Mouse (Mus musculus) embryonic fibroblast, embryonic 13.5 days (primary cell): ENCODE measurements at regions not wholly inside any gene's neighbourhood (a gene's known extent, or its start where the extent isn't known, plus 50 kb on each side); places are given as distances from the start of the nearest gene placed in this dataset.

Experiments used
- CTCF ChIP-seq: IDR thresholded peaks from 2 replicates; pipeline ENCODE4 v1.5.1; 2011; ENCODE audit warnings: mild to moderate bottlenecking, control low read depth, low read length, moderate library complexity, borderline replicate concordance; ENCODE audit not compliant: insufficient read depth
- POLR2A ChIP-seq: IDR thresholded peaks from 2 replicates; pipeline ENCODE4 v1.6.1; 2011; ENCODE audit warnings: low read depth, mild to moderate bottlenecking, control low read depth, low read length, moderate library complexity

DNA sequence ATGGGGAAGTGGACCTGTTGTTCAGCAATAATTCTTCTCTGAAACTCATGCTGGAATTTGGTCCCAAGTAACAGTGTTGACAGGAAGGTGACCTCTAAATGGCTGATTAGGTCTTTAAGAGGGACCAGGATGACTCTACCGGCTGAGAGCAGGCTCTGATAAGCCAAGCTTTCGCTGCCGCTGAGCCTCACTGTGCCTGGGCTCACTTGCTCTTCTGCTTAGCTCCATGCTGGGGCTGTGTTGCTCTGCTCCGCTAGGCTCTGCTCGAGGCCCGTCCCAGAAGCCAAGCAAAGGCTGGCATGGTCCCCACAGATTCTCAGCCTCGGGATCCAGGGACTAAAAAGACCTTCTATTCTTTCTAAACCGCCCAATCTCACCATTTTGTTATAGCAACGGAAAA is 54.0 kb upstream of the Msx2 start:
- no peak for TF ChIP-seq CTCF
- no peak for TF ChIP-seq POLR2A
